Mouse (Mus musculus) monocyte, adult 5-6 weeks (primary cell): ENCODE data around the gene Wnt5a. TPM values are rescaled to one million over a fixed set of nuclear protein-coding genes. Genes with fewer than 3 reads are reported as not detected.

Experiments used
- ATAC-seq: fragments of 153-309, 156-312 bp; replicated peaks from 2 replicates; pipeline ENCODE4 v1.8.0; 2017; ENCODE audit warnings: mild to moderate bottlenecking; ENCODE audit not compliant: low TSS enrichment, insufficient number of reproducible peaks, severe bottlenecking, poor library complexity, low FRiP score
- total RNA-seq: library from RNA; stranded (forward); fragments of 200-1000, 200-491, 200-594 nt; gene quantifications from 3 replicates; pipeline ENCODE4 v1.2.3, GENCODE M21; 2017

Gene Wnt5a
- total RNA-seq, result not detected in 3 replicates

GRCm38 (mm10) chr14:28504101-28505050 lies at the start of gene Wnt5a:
TSS of gene Wnt5a (plus strand) at chr14:28504750.
- ATAC-seq, result no peak

DNA sequence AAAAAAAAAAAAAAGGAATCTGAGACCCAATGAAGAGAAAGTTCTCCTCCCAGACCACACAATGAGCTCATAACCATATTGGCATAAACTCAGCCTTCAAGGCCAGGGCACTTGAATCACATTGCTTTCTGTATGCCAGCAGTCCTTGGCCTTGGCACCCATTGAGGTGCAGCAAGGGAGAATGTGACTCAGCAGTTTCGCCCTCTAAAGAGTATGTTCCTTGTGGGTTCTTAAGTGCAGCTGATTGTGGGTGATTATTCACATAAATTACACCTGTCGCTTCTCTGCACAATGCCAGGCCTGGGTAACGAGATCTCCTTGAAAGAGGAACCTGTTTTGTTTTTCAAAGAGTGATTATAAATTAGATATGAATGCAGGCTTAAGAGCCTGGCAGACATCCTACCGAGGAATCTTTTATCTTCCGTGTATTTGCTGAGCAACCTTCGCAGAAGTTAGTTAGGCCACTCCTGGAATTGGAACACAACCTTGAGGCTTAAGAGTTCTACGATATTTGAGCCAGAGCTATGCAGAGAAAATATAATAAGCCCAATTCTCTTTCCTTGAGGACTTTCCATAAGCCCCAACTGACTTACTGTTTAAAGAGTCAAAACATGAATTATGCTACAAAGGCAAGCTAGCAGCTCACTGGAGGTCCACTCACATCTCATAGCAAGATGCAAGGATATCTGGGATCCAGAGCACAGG lies 48.0 kb upstream of the Wnt5a start:
- ATAC-seq, result no peak

DNA sequence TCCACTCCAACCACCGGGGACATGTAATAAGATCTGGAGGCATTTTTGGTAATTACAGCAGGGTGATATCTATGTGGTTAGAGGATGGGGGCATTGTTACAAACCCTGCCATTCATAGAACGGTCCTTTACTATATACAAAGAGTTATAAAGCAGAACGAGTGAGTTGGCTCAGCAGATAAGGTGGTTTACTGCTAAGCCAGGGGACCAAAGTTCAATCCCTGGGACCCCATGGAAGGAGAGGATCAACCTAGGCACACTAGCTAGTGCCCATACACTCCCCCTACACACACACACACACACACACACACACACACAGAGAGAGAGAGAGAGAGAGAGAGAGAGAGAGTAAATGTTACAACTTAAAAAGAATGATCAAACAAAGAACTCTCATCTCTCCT lies 47.1 kb upstream of the Wnt5a start:
- no peak for ATAC-seq

- no peak for ATAC-seq
Observed at GRCm38 (mm10) chr14:28467956-28468355, 36.6 kb upstream of the Wnt5a start.

- no peak for ATAC-seq
Observed at GRCm38 (mm10) chr14:28469696-28470095, 34.9 kb upstream of the Wnt5a start.

- ATAC-seq, result no peak
Observed at GRCm38 (mm10) chr14:28470212-28470611, 34.3 kb upstream of the Wnt5a start.

DNA sequence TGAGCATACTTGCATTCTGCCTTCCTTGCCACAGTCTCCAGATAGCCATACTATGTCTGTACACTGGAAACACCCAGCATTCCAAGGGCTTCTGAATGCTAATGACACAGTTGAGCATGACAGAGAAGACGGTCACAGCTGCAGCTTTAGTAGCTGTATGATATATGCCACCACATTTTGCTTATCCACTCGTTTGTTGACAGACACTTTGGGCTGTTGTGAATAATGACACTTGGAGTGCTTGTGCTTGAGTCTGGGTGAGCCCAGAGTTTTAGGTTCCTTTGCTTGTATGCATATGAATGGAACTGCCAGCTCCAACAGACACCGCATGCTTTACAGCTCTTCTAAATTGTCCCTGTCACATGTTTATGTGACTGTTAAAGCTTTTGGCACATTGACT lies 29.5 kb upstream of the Wnt5a start:
- no peak for ATAC-seq

DNA sequence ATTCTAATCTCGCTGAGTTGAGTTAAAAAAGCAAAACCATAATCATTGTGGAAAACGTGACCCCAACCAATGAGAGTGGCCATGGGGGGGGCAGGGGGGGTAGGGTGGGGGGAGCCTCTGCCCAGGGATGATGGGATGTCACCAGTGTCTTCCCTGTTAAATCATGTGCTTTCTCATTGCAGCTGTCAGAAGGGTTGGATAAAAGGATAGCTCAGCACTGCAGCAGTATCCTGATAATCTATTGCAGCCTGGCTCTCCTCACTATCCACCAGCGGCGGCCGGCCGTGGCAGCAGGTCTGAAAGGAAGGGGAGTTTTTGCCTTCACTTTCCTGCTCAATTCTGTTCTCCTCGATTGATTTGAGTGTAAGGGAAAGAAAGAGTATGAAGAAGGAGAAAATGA lies 29.1 kb upstream of the Wnt5a start:
- ATAC-seq, result no peak

DNA sequence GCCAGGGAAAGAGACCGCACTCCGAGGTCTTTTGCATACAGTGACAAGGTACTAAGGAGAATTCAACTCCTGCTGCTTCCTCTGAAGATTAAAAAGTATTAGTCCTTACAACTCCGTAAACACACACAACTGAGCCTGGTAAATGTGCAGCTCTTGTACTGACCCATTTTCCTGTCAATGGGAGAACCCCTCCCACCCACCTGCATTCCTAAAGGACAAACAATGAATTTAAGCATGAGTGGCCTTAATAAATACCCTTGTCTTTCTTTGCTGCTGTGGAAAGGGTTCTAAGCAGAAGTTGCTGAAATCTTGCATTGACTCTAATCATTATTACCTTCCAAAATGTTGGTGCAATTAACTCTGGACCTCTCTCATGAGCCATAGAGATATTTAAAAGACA lies 27.8 kb upstream of the Wnt5a start:
- ATAC-seq, result no peak

DNA sequence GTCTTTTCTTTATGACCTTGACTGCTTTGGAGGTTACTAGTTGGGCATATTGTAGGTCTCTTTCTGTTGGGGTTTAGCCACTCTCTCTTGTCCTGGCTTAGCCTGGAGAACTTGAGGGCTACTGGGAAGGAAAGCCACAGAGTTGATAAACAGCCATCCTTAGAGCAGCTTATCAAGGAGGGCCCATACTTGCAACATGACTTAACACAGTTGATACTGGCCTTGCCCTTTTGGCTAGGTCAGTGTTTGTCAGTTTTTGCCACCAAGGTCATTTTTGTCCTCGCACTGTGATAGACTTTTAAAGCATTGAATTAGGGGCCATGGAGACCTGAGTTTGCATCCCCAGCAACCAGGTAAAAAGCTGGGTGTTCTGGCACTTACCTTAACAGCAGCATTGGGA lies 23.7 kb upstream of the Wnt5a start:
- ATAC-seq, result no peak

DNA sequence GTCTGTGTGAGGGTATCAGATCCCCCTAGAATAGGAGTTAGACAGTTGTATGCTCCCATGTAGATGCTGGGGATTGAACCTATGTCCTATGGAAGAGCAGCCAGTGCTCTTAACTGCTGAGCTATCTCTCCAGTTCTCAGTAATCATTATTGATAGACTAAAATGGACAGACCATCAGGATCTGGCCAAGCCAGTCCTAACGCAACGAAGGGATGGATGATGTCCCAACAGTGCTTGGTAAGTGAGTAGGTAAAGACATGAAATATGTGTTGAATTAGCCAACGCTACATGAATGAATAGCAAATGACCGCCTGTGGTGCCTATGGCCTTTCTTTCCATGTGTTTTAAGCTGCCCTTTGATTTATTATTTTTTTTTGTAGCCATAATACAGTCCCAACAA lies 10.7 kb upstream of the Wnt5a start:
- no peak for ATAC-seq

DNA sequence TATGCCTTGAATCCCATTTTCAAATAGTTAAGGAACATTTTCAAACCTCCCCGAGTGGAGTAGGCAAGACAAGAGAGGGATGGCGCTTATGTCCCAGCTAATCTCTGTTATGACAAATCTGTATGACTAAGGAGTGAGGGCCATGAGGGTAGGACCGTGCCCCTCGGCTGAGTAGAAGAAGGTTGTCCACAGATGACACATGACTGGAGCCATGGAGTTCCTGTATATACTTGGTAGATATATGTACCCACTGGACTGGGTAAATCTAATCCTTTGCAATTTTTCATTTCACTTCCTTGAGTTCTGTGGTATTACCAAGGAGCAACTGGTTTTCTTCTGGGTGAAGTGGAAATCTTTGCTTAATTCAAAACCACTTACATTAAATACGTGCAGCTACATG lies 10.3 kb upstream of the Wnt5a start:
- no peak for ATAC-seq

GRCm38 (mm10) chr14:28501216-28501878 lies 3.2 kb upstream of the Wnt5a start:
- no peak for ATAC-seq

- no peak for ATAC-seq
Observed at GRCm38 (mm10) chr14:28503276-28503675, 1.3 kb upstream of the Wnt5a start.

DNA sequence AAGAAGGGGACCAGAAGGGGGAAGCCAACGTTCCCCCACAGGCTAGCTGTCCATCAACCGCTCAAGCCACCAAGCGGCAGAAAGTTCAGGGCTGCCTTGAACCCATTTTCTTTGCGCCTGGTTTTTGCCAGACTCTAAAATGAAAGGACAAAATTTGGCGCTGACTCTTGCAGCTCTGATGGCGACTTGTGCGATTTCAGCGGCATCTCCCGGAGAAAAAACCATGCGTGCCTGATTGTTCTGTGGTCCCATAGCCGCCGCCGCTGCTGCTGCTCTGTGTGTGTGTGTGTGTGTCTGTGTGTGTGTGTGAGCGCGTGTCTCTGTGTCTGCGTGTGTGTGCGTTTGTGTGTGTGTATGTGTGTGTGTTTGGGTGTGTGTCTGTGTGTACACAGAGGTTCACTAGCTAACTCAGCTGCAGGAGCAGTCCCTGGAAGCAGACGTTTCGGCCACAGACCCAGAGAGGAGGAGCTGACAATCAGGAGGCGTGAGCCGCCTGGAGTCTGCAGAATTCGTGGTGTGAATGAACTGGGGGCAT lies 568 bp downstream of the Wnt5a start:
- no peak for ATAC-seq

GRCm38 (mm10) chr14:28505586-28506375 lies 1.2 kb downstream of the Wnt5a start:
- ATAC-seq, result no peak

DNA sequence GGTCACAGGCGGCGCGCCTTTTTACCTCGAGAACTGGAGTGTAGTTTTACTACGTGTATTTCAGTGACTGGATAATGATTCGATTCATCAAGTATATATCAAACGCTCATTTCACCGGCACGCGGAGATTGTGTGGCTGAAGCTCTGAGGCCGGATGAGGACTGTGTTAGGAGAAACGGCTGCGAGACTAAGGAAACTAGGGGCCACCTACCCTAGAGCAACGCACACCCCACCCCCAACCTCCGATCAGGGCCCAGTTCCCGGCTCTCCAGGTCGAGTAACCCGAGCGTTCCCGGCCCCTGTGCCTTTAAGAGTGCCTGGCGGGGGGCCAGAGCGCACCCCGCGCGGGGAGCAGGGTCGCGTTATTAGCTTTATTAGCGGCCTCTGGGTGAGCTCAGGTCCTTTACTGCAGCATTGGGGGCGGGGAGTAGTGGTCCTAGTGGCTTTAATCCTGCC lies 1.9 kb downstream of the Wnt5a start:
- ATAC-seq, result no peak

DNA sequence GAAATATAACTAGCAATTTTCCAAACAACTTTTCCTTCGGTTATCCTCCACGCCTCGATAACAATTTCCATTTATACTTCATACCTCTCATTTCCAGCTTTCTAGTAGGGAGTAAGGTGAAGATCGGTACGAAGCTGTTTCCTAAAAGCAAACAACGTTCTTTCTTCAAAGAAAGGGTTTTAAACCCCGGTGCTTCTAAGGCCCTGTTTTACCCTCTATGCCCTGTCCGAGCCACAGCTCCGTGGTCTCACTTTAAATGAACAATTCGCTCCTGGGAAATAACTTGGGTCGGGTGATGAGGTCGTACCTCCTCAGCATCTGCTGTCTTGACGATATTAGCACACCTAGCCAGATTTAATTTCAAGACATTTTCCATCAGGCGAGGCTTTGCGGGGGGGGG lies 2.5 kb downstream of the Wnt5a start:
- no peak for ATAC-seq
